Mouse (Mus musculus): ENCODE data around the gene Zc3h15.
A peak's percentile ranks its signal among the peaks of the same experiment; 100 is the strongest.
"Not testable (repeated sequence)": the region's sequence is repeated elsewhere in the genome, so short reads cannot be mapped to it uniquely, and the experiment has no call there.

The Zc3h15 gene

DNA sequence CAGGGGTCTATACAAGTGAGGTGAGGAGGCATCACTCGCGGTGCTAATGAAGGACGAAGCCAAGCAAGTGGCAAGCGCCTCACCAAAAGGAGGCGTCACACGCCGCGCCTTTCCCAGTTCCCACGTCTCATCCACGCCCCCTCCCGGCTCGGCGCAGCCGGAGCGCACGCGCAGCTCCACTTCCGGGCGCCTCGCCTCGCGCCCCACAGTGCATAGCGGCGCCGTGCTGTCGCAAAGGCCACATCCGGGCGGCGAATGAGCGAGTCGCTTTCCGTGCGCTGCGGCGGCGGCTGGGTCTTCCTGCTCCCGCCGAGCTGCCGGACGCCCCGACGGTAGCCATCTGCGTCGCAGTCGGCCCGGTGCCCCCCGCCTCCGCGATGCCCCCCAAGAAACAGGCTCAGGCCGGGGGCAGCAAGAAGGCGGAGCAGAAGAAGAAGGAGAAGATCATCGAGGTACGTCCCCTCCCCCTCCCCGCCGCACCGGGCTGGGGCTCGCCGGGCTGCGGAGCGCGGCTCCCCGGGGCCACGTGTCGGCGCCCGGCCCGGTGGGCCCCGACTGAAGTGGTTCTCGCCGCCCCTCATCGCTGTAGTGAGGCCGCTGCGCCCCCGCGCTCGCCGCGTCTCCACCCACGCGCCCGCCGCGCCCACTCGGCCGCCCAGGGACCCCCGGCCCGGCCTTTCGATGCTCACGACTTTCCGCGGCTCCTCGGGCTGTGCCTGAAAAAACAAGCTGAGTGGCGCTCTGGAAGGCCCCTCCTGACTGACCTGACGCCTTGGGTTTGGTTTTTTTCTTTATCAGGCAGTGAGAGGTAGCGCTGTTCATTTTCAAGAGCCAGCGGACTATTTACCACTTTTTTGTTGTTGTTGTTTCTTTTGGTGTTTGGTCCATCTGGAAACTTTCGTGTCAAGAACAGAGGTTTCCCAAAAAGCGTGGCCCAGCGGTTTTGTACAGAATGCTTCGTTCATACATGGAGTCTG, at the start of gene Zc3h15:
Gene Zc3h15 (plus strand): TSS at position 160 of the 977 bp plus-strand sequence.
- DNase-seq: peak; percentile 94

DNA sequence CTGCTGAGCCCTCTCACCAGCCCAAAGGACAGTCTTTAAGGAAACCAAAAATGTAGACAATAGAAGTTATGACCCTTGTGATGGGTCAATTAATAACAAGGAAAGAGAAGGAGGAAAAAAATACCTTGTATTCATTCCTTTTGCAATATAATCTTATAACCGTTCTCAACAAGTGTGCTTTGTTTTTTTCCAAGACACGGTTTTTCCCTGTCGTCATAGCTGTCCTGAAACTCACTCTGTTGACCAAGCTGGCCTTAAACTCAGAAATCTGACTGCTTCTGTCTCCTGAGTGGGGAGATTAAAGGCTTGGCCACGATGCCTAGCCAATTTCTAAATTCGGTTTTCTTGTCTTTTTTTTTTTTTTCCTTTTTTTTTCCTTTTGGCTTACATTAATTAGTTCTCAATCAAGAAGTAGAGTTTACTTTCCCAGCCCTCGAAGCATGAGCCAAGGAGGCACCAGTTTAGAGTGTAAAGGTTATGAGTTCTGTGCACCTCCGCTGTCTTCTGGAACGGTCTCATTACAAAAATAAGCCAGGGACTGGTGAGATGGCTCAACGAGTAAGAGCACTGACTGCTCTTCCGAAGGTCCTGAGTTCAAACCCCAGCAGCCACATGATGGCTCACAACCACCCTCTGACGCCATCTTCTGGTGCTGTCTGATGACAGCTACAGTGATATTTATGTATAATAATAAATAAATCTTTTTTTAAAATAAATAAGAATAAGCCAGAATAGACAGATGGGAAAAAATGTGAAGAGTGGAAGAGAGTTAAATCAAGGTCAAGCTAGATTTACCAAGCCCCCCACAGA, 23.5 kb upstream of the Zc3h15 start:
- no peak for DNase-seq

DNA sequence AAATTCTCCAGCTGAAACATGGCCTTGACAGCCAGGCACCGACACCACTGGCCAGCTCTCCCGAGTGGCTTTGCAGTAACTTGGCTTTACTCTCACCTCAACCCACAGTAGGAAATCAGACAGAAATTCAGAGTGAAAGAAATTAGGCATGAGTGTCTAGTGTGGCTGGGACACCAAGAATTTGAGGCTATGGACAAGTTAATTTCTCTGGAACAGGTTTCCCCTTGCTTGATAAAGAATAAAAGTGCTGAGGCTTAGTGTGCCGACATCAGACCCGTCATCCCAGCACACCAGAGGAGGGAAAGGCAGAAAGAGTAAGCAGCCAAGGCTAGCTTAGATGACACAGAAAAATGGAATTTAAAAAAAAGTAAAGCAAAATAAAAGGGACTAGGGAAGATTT, 22.7 kb upstream of the Zc3h15 start:
- DNase-seq: no peak

DNA sequence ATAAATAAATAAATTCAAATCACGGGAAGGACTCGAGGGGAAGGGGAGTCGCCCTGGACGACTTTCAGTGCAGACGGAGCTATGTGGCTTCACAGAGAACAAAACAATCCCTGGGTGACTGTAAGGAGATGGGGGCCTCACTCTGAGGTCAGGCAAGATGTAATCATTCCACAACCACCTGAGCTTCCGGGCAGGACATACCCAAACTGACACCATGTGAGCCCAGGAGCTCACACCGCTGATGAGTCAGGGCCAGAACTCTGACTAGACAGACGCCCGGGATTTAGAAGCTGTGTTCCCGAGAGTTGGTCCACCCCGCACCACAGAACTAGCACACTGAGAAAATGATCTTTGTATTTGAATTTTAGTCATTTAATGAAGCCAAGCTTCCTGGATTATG, 21.4 kb upstream of the Zc3h15 start:
- DNase-seq: peak; percentile 7

DNA sequence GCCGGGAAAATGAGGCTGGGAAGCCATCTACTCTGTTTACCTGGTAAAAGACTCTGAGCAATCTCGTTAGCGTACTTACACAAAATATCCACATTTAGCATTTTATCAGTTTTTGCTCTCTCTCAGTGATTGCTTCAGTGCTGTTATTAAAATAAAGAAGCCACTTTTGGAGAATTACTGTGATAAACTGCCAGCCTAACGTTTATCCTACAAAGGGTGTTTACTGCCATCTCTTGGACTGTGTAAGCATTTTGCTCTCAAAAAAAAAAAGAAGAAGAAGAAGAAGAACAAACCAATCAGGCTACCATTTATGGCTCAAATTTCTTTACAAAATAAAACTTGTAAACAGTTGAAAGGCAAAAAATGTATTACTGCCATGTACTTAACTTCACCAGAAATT, 20.2 kb upstream of the Zc3h15 start:
- DNase-seq: no peak

DNA sequence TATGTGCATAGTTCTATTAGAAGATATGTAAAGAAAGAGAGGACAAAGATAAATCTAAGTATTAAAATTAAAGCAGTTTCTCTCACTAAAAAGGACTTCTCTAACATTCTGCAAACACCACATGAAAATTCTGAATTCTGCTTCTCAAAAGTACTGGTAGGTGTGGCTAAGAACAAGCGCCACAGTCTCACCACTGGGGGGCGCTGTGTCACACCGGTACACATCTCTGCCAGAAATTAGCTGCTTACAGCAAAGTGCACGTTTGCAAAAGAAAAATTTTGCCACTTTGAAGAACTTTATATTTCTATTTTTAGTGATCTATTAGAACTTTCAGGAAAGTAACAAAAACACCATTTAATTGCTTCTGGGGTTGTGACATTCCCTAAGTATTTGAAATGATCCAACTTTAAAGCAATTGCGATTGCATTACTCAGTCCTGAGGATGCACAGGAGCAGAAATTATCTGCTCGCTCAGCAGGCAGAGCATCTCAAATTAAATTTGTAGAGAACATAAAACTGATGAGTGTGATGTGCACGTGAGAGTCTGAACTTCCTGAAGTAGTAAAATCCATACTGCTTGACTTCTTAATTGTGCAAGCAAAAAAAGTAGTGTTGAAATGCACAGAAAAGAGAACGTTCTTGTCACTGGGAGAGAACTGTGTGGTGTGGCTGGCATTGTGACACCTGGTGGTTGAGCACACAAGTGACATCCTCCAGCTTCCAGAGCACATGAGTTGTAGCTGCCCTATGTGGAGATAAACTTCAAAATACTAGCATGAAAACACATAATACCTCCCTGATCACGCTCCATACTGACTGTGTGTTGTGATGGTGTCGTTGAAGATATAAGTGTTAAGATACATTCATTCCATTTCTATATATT, 18.8 kb upstream of the Zc3h15 start:
- peak; percentile 42 for DNase-seq

DNA sequence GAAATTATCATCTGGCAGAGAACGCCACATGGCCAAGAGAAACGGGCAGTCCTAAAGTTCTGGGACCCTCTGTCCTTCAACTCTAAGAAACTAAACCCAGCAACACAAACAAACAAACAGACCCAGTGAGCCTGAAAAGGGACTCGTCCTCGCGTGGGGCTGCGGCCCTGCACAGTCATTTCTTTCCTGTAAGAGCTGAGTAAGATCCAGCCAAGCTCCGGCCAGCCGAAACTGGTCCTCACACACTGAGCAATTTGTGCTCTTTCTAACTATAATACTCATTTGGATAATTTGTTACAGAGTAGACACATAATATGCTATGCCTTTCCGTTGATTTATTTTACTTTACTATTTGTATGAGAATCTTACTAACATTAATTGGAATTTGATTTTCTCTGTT, 17.4 kb upstream of the Zc3h15 start:
- no peak for DNase-seq

DNA sequence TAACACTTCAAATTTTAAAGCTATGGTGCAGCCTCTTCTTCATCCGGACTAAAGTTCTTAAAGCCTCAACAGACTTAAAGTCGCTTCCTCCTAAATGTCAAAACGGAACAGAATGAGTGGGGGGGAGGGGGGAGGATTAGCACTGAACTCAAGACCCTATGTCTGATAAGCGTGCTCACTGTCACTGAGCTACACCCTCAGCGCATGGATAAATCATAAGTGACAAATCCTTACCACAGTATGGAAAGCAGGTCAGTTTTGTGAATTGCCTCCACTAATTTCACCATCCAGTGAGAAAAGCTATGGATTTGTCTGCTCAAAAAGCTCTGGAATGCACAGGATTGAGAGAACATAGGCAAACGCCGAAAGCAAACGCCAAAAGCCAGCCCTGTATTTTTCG, 16.7 kb upstream of the Zc3h15 start:
- no peak for DNase-seq

DNA sequence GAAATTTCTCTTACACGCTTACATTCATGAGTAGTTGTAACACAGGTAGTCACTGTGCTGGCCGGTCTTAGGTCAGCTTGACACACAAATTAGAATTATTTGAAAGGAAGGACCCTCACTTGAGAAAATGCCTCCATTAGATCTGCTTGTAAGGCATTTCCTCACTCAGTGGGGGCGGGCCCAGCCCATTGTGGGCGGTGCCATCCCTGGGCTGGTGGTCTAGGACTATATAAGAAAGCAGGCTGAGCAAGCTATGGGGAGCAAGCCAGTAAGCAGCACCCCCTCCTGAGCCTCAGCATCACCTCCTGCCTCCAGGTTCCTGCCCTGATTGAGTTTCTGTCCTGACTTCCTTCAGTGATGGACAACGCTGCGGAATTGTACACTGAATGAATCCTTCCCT, 16.3 kb upstream of the Zc3h15 start:
- DNase-seq: no peak

DNA sequence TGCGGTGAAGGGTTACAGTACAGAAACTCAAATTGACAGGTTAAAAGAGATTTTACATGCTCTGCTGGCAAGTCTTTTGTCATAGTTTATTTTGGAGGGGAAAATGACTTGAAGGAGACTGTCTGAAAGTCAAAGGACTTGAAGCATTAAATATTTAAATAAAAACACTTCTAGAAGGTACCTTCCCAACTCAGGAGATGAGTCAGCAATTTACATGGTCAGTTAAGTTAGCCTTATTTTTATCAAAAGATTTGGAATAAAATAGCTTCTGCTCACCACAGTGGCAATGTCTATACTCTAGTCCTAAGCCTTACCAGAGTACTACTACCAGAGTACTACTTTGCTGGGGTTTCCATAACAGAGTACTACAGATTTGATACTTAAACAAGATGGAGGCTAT, 2.2 kb upstream of the Zc3h15 start:
- DNase-seq: no peak

DNA sequence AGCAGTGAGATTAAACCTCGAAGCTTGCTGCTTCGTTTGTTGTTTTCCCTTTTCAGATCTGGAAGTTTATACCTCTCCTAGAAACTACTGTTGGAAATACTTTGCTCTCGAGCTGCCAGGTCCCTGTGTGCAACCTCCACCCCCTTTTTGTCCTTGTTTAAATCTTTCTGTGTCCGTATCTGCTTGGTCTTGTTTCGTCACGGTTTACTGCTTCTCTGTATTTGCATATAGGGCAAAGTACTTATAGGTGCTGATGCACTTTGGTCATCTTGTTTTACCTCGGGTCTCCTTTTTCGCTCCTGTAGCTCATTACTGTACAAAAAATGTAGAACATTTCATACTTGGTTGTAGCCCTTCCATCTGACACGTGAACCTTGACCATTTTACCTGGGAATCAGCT, 4.7 kb downstream of the Zc3h15 start:
- DNase-seq: no peak

DNA sequence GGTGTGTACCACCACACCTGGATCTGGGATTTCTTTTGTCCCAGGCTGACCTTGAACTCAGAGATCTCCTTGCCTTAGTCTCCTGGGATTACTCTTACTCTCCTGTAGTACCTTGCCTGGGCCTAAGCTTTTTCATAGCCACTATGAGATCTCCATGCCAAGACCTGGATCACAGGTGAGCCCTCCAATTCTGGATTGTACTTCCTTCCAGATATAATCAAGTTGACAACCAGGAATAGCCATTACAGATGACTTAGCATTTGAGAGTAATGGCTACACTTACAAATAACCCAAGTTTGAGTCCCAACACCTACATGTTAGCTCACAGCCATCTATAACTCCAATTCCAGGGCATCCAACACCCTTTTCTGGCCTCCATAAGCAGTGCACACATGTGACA, 8.4 kb downstream of the Zc3h15 start:
- DNase-seq: no peak

DNA sequence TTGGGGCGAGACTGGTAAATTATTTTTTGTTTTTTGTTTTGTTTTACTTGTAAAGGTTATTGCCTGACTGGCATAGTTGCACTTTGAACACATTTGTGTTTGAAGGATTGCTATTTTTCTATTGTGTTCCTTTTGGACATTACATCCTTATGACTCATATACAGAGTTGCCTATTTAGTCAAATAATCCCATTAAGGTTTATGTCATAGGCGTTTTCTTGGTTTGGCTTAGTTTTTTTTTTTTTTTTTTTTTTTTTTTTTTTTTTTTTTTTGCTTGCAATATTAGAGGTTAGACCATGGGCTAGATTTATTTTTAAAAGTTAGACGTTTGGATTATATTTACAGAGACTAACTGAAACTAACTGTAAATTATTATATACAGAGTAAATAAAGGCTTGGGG, 15.0 kb downstream of the Zc3h15 start:
- DNase-seq: no peak

DNA sequence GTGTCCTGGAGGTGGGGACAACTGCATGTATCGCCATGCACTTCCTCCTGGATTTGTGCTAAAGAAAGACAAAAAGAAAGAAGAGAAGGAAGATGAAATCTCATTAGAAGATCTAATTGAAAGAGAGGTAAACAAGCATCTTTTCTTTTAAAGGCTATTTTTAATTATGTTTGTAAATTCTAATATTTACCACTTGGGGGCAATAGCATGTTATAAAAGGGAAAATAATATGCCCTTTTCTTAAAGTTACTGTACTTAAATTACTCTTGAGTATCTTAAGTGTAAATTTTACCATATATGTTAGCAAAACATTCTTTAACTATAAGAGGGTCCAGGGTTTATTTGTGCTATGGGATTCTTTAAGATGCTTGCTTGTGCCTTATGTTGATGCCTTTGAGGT, 15.9 kb downstream of the Zc3h15 start:
- DNase-seq: no peak

DNA sequence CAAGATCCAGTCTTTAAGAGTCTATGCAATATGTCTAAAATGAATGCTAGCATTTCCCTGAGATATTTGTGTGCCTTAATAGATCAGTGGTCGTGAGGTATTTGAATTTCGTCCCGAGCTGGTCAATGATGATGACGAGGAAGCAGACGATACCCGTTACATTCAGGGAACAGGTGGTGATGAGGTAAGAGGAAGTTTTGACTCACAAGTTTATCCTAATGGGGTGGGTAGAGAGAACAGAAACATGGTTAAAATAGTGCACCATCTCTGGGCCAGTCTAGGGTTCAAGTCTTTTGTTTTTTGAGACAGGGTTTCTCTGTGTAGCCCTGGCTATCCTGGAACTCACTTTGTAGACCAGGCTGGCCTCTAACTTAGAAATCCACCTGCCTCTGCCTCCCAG, 17.1 kb downstream of the Zc3h15 start:
- no peak for DNase-seq

DNA sequence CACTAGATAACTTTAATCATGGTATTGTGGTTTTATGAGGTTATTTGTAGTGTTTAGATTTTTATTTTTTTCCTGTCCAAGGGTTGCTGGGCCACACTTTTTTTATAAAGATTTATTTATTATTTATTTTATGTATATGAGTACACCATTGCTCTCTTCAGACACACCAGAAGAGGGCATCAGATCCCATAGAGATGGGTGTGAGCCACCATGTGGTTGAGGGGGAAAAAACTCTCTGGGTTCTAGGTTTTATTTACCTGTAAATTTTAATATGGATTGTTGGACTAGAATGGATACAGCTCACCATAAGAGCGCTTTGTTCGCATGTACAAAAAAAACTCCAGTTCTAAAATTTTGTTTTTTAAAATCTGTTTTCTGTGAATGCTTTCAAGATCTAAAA, 20.8 kb downstream of the Zc3h15 start:
- not testable (repeated sequence) for DNase-seq

DNA sequence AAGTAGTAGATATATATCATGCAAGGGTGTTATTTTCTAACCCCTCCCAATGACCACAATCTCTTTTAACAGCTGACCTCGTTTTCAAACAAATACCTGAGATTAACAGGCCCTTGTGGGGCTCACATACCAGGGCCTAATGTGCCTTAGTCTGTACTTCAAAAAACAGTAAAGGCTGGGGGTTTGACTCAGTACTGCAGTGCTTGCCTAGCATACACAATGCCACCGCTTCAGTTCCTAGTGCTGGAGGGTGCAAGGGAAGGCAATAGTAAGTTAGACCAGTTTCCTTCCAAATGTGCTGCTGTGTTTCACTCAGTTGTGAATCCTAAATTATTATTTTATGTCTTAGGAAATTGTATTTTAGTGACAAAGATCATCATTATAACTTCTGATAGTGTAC, 23.2 kb downstream of the Zc3h15 start:
- no peak for DNase-seq

DNA sequence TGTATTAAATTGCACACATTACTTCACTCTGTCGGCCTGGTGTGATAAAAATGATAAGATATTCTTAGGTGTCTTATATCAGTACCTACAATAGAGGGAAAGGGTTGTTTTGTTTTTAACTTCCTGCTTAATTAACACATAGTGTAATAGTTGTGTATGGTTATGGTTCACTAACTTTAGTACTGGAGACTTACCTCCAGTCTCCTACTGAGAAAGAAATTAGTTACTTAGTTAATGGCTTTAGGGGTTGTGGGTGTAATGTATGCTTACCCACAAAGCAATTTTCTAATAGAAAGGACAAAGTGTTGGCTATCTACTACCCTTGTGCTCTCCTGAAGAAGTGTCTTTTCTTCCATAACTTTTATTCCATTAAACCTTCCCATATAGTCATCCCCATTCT, 23.8 kb downstream of the Zc3h15 start:
- DNase-seq: no peak

DNA sequence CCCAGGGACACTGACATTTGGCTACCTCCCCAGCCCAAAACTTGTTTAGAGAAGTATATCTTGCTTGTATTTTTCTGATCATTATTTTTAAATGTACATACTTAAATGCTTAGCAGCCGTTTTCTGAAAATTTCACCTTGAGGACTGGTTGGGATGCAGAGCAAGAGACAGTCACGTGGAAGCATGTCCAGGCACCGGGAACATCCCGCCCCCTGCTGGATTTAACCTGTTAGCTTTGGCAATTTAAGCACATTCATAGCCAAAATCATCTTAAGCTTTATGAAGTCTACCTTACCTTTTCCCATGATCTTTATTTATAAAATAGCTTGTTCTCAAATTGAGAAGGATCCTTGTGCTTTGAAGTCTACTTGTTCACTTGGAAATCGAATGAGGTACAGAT, 25.8 kb downstream of the Zc3h15 start:
- no peak for DNase-seq

DNA sequence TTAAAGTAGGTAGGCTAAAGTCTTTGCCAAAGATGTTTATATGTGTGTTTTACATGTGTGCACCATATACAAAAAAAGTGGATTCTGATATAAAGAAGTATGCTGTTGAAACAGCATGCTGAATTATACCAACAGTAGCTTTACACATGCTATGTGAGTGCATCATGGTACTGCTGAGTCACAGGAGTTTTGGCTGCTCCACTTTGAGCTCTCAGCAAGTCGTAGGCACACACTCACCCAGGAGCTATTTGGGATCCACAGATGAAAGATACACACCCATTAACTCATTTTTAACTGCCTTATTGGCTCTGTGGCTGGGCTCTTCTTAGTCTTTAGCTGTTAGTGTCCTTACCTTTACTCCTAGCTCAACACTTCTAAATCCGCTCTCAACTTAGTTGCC, 27.6 kb downstream of the Zc3h15 start:
- no peak for DNase-seq

DNA sequence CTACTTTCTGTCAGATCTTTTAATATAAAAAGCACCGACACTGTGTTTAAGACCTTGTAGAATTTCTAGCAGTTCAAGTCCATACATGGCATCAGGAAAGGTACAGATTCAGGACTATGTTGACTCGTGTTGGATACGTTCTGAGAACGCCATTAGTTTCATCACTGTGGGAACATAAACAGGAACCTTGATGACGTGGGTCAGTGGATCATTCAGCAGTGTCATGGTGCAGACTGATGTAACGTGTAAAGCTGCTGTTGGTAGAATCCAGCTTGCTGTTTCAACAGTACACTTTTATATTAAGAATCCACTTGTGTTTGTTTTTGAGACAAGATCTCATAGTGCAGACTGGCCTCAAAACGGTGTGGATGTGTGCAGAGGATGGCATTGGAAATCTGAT, 28.8 kb downstream of the Zc3h15 start:
- DNase-seq: no peak

DNA sequence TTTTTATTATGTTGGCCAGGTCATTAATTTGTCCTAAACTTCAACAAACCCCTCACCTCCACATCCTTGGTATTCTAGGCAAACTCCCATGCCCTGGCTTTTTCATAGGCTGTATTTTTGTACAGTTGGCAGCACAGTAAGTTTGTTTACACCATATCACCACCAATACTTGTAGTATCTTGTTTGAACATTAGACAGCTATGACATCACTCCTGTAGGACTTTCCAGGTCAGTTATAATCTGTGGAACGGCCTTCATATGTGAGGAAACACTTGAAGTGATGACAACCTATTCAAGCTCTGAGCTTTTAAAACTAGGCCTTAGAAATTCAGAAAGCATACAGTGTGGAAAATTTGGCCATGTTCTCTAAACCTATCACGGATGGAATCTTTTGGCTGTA, 29.6 kb downstream of the Zc3h15 start:
- no peak for DNase-seq

DNA sequence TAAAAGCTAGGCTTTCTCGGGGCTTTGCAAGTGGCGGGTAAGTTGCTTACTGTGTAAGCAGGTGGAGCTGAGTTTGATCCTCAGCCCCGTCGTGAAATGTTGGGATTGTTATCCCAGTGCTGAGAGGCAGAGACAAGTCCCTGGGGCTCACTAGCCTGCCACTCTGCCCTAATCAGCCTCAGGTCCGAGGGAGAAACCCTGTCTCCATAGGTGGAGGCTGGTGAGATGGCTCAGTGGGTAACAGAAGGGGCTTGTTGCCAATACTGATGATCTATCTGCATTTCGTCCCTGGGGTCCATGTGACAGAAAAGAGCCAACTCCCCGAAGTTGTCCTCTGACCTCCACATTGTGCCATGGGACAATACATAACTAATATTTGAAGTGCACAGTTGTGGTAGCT, 30.2 kb downstream of the Zc3h15 start:
- no peak for DNase-seq

Data from right cerebral cortex, postnatal 25 days (tissue).